Mouse (Mus musculus): Measurements from ENCODE around the gene Lats1.
"Not testable (repeated sequence)": the region's sequence is repeated elsewhere in the genome, so short reads cannot be mapped to it uniquely, and the experiment has no call there.

Lats1 gene

DNA sequence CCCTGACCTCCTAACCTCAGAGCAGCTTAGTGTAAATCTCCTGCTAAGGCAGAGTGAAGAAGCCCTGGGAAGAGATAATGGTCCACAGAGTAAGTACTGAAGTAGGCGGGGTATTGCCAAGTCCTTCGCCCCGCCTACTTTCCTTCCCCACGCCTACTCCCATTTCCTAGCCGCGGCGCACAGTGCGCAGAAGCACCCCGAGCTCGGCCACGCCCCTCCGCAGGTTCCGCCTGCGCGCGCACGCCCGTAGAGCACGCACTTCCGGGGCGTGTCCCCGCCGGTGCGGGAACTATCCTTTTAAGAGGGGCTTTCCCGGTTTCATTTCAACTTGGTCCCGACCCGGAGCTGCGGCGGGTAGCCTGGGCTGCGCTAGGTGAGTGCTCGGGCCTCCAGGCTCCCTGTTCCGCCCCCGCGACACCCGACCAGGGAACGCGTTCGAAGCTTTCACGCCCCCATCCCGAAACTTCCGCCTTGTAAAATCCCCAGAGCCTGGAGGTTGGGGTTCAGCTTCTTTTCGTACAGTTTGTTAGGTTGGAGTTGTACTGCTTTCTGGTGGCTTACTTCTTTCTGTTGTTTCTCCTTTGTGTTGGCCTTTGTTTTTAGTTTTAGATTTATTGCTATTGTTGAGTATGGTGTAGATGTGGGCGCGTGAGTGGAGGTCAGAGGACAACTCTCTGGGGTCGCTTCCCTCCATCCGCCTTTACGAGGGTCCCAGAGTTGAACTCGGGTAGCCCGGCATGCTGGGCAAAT, 44.9 kb downstream of the Lats1 start, which contains the start of gene Katna1:
Gene Katna1 (plus strand): TSS at position 250 of the 750 bp plus-strand sequence.
- intact Hi-C loops (cut with DNase I), result no loop called here

DNA sequence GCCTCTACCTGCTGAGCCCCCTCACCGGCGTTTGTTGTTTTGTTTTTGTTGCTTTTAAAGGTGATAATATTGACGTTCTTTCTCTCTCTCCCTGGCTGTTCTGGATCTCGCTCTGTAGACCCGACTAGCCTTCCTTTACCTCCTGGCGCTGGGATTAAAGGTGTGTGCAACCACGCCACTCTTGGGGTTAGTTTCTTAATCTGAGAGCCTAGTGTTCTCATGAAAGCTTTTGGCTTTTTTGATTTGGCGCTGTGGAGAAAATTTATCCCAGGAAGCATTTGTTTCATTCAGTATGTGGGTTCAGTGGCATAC, 45.4 kb downstream of the Lats1 start:
- intact Hi-C loops (cut with DNase I), result no loop called here

- intact Hi-C loops (cut with DNase I), result loop anchor here (1.0 kb wide), 1 partner anchor 60 kb away; the partner anchor contains the start of gene Nup43
Observed at GRCm38 (mm10) chr10:7727011-7727410, 46.0 kb downstream of the Lats1 start.

DNA sequence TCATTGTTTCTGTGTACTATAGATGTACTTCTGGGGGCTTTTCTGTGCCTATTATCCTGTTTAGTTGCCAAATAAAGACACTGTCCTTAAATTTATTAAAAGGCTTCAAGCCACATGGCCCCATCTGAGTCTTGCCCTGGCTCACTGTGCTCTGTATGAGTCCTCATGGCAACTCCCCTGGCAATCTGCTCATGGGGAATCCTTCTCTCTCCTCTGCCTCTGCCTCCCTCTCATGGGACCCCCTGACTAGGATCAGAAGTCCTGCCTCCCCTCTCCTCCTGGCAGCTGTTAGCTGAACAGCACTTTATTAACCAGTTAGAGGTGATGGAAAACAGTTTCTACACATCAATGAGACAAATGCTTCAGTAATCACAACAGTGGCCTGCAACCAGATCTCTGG, 50.6 kb downstream of the Lats1 start:
- intact Hi-C loops (cut with DNase I), result no loop called here

DNA sequence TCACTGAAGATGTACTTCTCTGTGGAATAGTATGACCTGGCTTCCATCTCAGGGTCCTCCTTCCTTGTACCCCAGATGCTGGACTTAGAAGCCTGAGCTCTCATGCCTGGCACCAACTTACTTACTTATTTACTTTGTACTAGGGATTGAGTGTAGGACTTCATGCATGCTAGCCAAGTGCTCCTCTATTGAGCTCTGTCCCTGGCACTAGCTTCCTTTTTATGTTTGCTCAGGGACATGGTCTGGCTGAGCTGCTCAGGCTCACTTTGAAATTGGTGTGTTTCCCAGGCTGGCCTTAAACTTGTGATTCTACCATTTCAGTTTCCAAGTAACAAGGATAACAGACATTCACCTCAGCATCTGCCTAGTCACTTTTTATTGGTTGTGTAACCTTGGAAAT, 56.1 kb downstream of the Lats1 start:
- intact Hi-C loops (cut with DNase I), result no loop called here

DNA sequence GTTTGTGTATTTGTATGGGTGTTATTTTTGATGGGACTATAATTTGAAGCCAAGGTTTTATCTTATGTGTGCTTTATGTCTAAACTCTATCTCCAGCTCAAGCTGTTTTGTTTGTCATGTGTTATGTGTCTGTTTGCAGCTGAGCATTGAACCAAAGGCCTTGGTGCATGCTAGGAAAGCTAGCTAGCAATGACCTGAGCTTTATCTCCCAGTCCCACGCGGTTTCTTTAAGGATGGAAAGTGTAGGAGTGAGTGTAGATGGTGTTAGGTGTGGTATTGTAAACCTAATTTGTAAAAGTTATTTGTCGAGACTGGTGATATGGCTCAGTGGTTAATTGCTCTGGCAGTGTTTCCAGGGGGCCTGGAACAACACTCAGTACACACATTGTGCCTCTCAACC, 56.9 kb downstream of the Lats1 start:
- intact Hi-C loops (cut with DNase I), result no loop called here

GRCm38 (mm10) chr10:7745528-7745927, 64.5 kb downstream of the Lats1 start:
- intact Hi-C loops (cut with DNase I), result not testable (repeated sequence)

- intact Hi-C loops (cut with DNase I), result no loop called here
Observed at GRCm38 (mm10) chr10:7748752-7749151, 67.7 kb downstream of the Lats1 start.

DNA sequence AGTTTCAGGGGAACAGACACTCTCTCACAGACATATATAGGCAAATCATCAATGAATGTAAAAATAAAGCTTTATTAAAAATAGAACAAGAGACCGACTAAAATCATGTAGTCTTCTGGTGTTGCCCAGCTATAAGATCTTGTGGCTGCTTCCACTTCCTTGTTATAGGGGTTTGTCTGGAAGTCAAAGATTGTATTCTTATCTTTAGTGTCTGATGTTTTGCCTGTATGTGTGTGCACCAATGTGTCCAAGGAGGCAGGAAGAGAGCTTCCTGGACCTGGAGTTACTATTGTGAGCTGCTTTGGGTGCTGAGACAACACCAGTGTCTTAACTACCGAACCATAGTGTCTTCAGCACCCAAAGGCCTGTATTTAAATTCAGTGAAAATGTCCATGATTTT, 76.5 kb downstream of the Lats1 start:
- intact Hi-C loops (cut with DNase I), result no loop called here

Data from adrenal gland (tissue).